Mouse (Mus musculus) myocyte (in vitro differentiated cells): ENCODE data around the gene Cttnbp2nl. TPM values are rescaled to one million over a fixed set of nuclear protein-coding genes. Genes with fewer than 3 reads are reported as not detected.

ENCODE experiments used
- H3K27me3 ChIP-seq: one replicate; pipeline ENCODE4 v1.6.1; 2011; ENCODE audit not compliant: control insufficient read depth, insufficient read depth, insufficient read length
- H3K36me3 ChIP-seq: one replicate; pipeline ENCODE4 v1.6.1; 2011; ENCODE audit not compliant: control insufficient read depth, insufficient read depth
- H3K4me2 ChIP-seq: one replicate; pipeline ENCODE4 v1.6.1; 2011; ENCODE audit warnings: low read depth, control low read depth
- H3K4me3 ChIP-seq: one replicate; pipeline ENCODE4 v1.5.1; 2011; ENCODE audit warnings: mild to moderate bottlenecking, control low read depth, moderate library complexity
- H3K79me2 ChIP-seq: one replicate; pipeline ENCODE4 v1.6.1; 2011; ENCODE audit not compliant: control insufficient read depth, insufficient read depth
- H3ac ChIP-seq: one replicate; pipeline ENCODE4 v1.6.1; 2011; ENCODE audit not compliant: control insufficient read depth, insufficient read length
- CEBPB ChIP-seq: IDR thresholded peaks from 2 replicates; pipeline ENCODE4 v1.6.1; 2011; ENCODE audit warnings: mild to moderate bottlenecking, moderate library complexity; ENCODE audit not compliant: poor library complexity, insufficient read depth, severe bottlenecking
- E2F4 ChIP-seq: IDR thresholded peaks from one replicate; pipeline ENCODE4 v1.6.1; 2011; ENCODE audit warnings: mild to moderate bottlenecking, control low read depth, moderate library complexity; ENCODE audit not compliant: insufficient read depth
- MAX ChIP-seq: IDR thresholded peaks from one replicate; pipeline ENCODE4 v1.6.1; 2011; ENCODE audit warnings: low read depth, mild to moderate bottlenecking, control low read depth
- MYOD1 ChIP-seq, 3 experiments: IDR thresholded peaks; one replicate each; pipeline ENCODE4 v1.6.1; 2011; ENCODE audit warnings: control low read depth in 2 of 3, low read depth in 2 of 3, mild to moderate bottlenecking in 2 of 3, moderate library complexity in 1 of 3; ENCODE audit not compliant: insufficient read length in 2 of 3, control insufficient read depth in 1 of 3
- MYOG ChIP-seq, 3 experiments: IDR thresholded peaks; one replicate each; pipeline ENCODE4 v1.6.1; 2011; ENCODE audit warnings: control low read depth in 2 of 3, low read depth in 2 of 3, mild to moderate bottlenecking in 2 of 3; ENCODE audit not compliant: insufficient read length in 2 of 3, control insufficient read depth in 1 of 3, insufficient read depth in 1 of 3
- POLR2A ChIP-seq: IDR thresholded peaks from one replicate; pipeline ENCODE4 v1.6.1; 2011; ENCODE audit warnings: low read depth, mild to moderate bottlenecking, control low read depth, moderate library complexity; ENCODE audit not compliant: insufficient read length
- POLR2AphosphoS2 ChIP-seq: IDR thresholded peaks from one replicate; pipeline ENCODE4 v1.6.1; 2011; ENCODE audit warnings: low read depth, control low read depth; ENCODE audit not compliant: insufficient read length
- REST ChIP-seq: IDR thresholded peaks from one replicate; pipeline ENCODE4 v1.6.1; 2011; ENCODE audit warnings: mild to moderate bottlenecking, control low read depth, moderate library complexity; ENCODE audit not compliant: insufficient read depth, insufficient read length
- SRF ChIP-seq: IDR thresholded peaks from one replicate; pipeline ENCODE4 v1.6.1; 2011; ENCODE audit warnings: low read depth; ENCODE audit not compliant: control insufficient read depth, insufficient read length
- TCF12 ChIP-seq: IDR thresholded peaks from one replicate; pipeline ENCODE4 v1.6.1; 2011; ENCODE audit warnings: mild to moderate bottlenecking, control low read depth; ENCODE audit not compliant: poor library complexity, insufficient read depth, severe bottlenecking
- TCF3 ChIP-seq: IDR thresholded peaks from one replicate; pipeline ENCODE4 v1.6.1; 2011; ENCODE audit warnings: low read depth, control low read depth; ENCODE audit not compliant: insufficient read length
- USF1 ChIP-seq: IDR thresholded peaks from one replicate; pipeline ENCODE4 v1.6.1; 2011; ENCODE audit warnings: low read depth, mild to moderate bottlenecking, control low read depth, moderate library complexity
- polyA plus RNA-seq: library from polyadenylated mRNA; unstranded; fragments of >200 nt; fragmentation: generic; extraction: Trizol; gene quantifications from one replicate; pipeline ENCODE4 v1.2.1, GENCODE M21; 2012; ENCODE audit warnings: missing spikeins

The Cttnbp2nl gene
- polyA plus RNA-seq, 1 experiment, result 8.9 TPM

GRCm38 (mm10) chr3:105059911-105060310, 7.0 kb upstream of the Cttnbp2nl start:
- no peaks in the 10 kb centered on the region for H3K27me3 ChIP-seq
- peak overlapping the region; percentile 8 for H3K4me3 ChIP-seq
- H3K4me2 ChIP-seq, result peak overlapping the region; percentile 90
- H3K79me2 ChIP-seq, result no peaks in the 10 kb centered on the region
- H3ac ChIP-seq, result no peak overlapping the region
- H3K36me3 ChIP-seq, result no peaks in the 10 kb centered on the region
- TF ChIP-seq POLR2AphosphoS2 (no peak), CEBPB (peak; percentile 87; the same call in 1 of the 2 replicates), TCF12 (no peak)

GRCm38 (mm10) chr3:105058627-105059513, 5.9 kb upstream of the Cttnbp2nl start:
- Histone ChIP-seq H3K79me2 (no peaks in the 10 kb centered on the region), H3K4me2 (peak overlapping the region; percentile 90)
- TF ChIP-seq SRF, result peak; percentile 93
- TF ChIP-seq USF1, result peak; percentile 24
- no peak for TF ChIP-seq REST

GRCm38 (mm10) chr3:105055666-105056065, 2.7 kb upstream of the Cttnbp2nl start:
- peak; percentile 72; the same call in 1 of the 2 replicates for TF ChIP-seq CEBPB
- peak in 1 of 3 experiments; percentile 50 for TF ChIP-seq MYOD1 (IDR thresholded peaks at IDR 0.05; ENCODE audit: control insufficient read depth in 1 of 3, insufficient read length in 2 of 3, low read depth in 2 of 3)
- TF ChIP-seq MYOG (IDR thresholded peaks at IDR 0.05; ENCODE audit: control insufficient read depth in 1 of 3, insufficient read depth in 1 of 3, insufficient read length in 2 of 3, low read depth in 2 of 3), result peak in 1 of 3 experiments; percentile 57
- TF ChIP-seq TCF12, result peak; percentile 17
- TF ChIP-seq POLR2AphosphoS2, result no peak
- no peak for TF ChIP-seq POLR2A
- no peaks in the 10 kb centered on the region for H3K36me3 ChIP-seq
- H3K79me2 ChIP-seq, result peaks cover 19% of the 10 kb centered on the region
- H3ac ChIP-seq, result no peak overlapping the region
- no peak overlapping the region for H3K4me3 ChIP-seq
- H3K4me2 ChIP-seq, result peak overlapping the region; percentile 95
- H3K27me3 ChIP-seq, result no peaks in the 10 kb centered on the region

More at GRCm38 (mm10) chr3:105058627-105059513, 5.9 kb upstream of the Cttnbp2nl start:
- Histone ChIP-seq H3K4me3 (peak overlapping the region; percentile 8), H3K36me3 (no peaks in the 10 kb centered on the region), H3ac (no peak overlapping the region), H3K27me3 (no peaks in the 10 kb centered on the region)

GRCm38 (mm10) chr3:105054952-105055351, 2.0 kb upstream of the Cttnbp2nl start:
- Histone ChIP-seq H3K79me2 (peaks cover 26% of the 10 kb centered on the region), H3K4me3 (no peak overlapping the region), H3K27me3 (no peaks in the 10 kb centered on the region), H3K36me3 (no peaks in the 10 kb centered on the region), H3K4me2 (peak overlapping the region; percentile 95), H3ac (no peak overlapping the region)
- TF ChIP-seq USF1, result peak; percentile 89
- TF ChIP-seq SRF, result no peak
- TF ChIP-seq REST, result no peak
- peak; percentile 26 for TF ChIP-seq POLR2A

DNA sequence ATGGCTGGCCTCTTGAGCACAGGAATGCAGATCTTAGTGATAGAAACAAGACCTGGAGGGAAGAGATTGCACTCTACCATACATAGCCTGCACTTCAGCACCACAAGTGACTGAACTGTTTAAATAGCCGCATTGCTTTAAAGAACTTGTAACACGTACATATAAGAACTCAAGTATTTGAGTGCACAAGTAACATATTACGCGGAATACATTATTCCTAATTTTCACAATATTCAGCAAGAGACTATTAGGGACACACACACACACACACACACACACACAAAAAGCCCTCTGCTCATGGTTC, 704 bp upstream of the Cttnbp2nl start:
- no peaks in the 10 kb centered on the region for H3K36me3 ChIP-seq
- peak overlapping the region; percentile 82 for H3K4me3 ChIP-seq

More for the DNA sequence above, 704 bp upstream of the Cttnbp2nl start:
- TF ChIP-seq TCF3, result no peak
- TF ChIP-seq MYOD1 (IDR thresholded peaks at IDR 0.05; ENCODE audit: control insufficient read depth in 1 of 3, insufficient read length in 2 of 3, low read depth in 2 of 3), result no peak
- TF ChIP-seq CEBPB, result no peak
- no peak for TF ChIP-seq TCF12
- no peak for TF ChIP-seq MAX
- TF ChIP-seq USF1, result no peak
- no peak for TF ChIP-seq E2F4
- no peak for TF ChIP-seq MYOG (IDR thresholded peaks at IDR 0.05; ENCODE audit: control insufficient read depth in 1 of 3, insufficient read depth in 1 of 3, insufficient read length in 2 of 3, low read depth in 2 of 3)
- no peak for TF ChIP-seq REST
- Histone ChIP-seq H3K79me2 (peaks cover 39% of the 10 kb centered on the region), H3K4me2 (peak overlapping the region; percentile 95), H3K27me3 (no peaks in the 10 kb centered on the region), H3ac (peak overlapping the region; percentile 63)
